Mouse (Mus musculus) kidney, embryonic 16.5 days (tissue): ENCODE data around the gene Cobll1. TPM values are rescaled to one million over a fixed set of nuclear protein-coding genes. Genes with fewer than 3 reads are reported as not detected.

ENCODE experiments used
- ATAC-seq: fragments of 200-750 bp; cut with Nextera tagmentation; 2 replicates; pipeline ENCODE4 v1.8.0; 2017; ENCODE audit warnings: moderate TSS enrichment; ENCODE audit not compliant: low FRiP score, low TSS enrichment
- H3K27ac ChIP-seq: fragments of 300-500 bp; sonication (generic); 2 replicates; pipeline ENCODE4 v1.5.1; 2014; ENCODE audit warnings: low read length
- H3K27me3 ChIP-seq: fragments of 300-500 bp; sonication (generic); 2 replicates; pipeline ENCODE4 v1.6.1; 2014; ENCODE audit warnings: low read length, control low read depth, mixed read lengths; ENCODE audit not compliant: insufficient read depth
- H3K36me3 ChIP-seq: fragments of 300-500 bp; sonication (generic); 2 replicates; pipeline ENCODE4 v1.6.1; 2014; ENCODE audit warnings: low read length, control low read depth, mixed read lengths; ENCODE audit not compliant: insufficient read depth
- H3K4me1 ChIP-seq: fragments of 300-500 bp; sonication (generic); 2 replicates; pipeline ENCODE4 v1.6.1; 2014; ENCODE audit warnings: low read length, control low read depth, mixed read lengths; ENCODE audit not compliant: insufficient read depth
- H3K4me2 ChIP-seq: fragments of 300-500 bp; sonication (generic); replicated peaks from 2 replicates; pipeline ENCODE4 v1.6.1; 2014; ENCODE audit warnings: low read depth, low read length
- H3K4me3 ChIP-seq: fragments of 300-500 bp; sonication (generic); 2 replicates; pipeline ENCODE4 v1.5.1; 2014; ENCODE audit warnings: mild to moderate bottlenecking, low read length
- H3K9ac ChIP-seq: fragments of 300-500 bp; sonication (generic); replicated peaks from 2 replicates; pipeline ENCODE4 v1.6.1; 2014; ENCODE audit warnings: low read length
- H3K9me3 ChIP-seq: fragments of 300-500 bp; sonication (generic); 2 replicates; pipeline ENCODE4 v1.6.1; 2016; ENCODE audit warnings: low read length, control low read depth
- WGBS: fragments of 180-500 bp; shearing (Covaris S2); extraction: QIAGEN DNeasy Blood & Tissue Kit; methylation state at CpG from one replicate; pipeline ENCODE4 v1.1.7; 2014; 5-methylcytosine and 5-hydroxymethylcytosine counted together
- polyA plus RNA-seq: library from polyadenylated mRNA; unstranded; fragments of >200 nt; fragmentation: Nextera tagmentation; extraction: Ambion mirVana; gene quantifications from 2 replicates; pipeline ENCODE4 v1.2.1, GENCODE M21; 2015

Cobll1 gene
- polyA plus RNA-seq, 1 experiment from 2014 or later: 21.2 TPM

DNA sequence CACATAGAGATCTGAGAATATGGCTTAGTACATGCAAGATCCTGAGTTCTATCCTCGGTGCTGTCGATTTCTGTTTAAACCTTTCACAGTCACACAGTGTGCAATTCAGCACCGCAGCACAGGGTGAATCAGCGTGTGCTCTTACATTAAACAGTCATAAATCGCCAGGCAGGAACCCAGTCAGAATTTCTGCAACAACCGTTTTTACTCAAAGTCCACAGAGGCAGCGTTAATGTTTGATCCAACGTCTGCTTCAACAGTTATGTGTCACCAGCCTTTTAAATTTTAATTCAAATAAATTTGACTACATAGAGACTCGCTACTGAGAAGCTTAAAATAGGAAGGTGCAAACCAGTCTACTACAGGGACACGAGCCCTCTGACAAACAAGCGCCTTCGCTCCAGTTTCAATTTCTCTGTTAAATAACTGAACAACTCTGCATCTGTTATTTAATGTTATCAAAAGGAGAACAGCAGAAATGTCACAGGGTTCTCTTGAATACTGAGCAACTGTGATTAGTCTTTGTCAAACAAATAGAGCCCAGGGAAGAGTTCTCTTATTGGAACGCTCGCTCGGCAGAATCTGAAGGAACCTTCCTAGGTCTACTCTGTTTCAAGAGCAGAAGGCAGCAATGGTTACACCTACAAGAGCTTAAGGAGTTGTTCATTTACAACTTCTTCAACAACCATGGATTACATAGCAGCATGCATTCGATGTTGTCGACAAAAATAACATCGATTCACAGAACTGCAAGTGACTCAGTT, 68.3 kb downstream of the Cobll1 start:
- Histone ChIP-seq H3K4me2 (peak overlapping the region; percentile 36), H3K9me3 (no peaks in the 10 kb centered on the region), H3K4me3 (peak overlapping the region; percentile 17; the same call in 1 of the 2 replicates), H3K9ac (no peak overlapping the region), H3K27ac (peak overlapping the region; percentile 79), H3K36me3 (no peaks in the 10 kb centered on the region), H3K27me3 (no peaks in the 10 kb centered on the region), H3K4me1 (peaks cover 21% of the 10 kb centered on the region; the same call in 1 of the 2 replicates)
- ATAC-seq: peak; percentile 50
- 54% methylated on average over 18 of the region's 18 CpGs for WGBS

DNA sequence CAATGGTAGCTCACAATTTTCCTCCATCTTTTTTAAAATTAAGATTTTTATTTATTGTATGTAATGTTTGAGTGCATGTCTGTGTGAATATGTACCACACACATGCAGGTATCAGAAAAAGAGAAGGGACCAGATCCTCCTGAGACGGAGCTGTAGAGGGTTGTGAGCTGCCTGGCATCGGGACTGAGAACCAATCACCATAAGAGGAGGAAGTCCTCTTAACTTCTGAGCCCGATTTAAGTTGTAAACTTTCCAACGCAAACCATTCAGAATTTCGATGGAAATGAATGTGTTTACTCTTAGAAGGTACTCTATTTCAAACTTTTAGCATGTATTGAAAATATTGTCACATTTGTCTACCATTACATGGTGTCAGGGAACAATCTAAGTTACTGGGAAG, 68.9 kb downstream of the Cobll1 start:
- no peak for ATAC-seq
- no peaks in the 10 kb centered on the region for H3K36me3 ChIP-seq
- H3K9me3 ChIP-seq: no peaks in the 10 kb centered on the region
- H3K9ac ChIP-seq: no peak overlapping the region
- peaks cover 21% of the 10 kb centered on the region; the same call in 1 of the 2 replicates for H3K4me1 ChIP-seq
- no peaks in the 10 kb centered on the region for H3K27me3 ChIP-seq
- H3K27ac ChIP-seq: 0 out of 2 replicates have a peak overlapping the region, but pooled peaks have one; percentile 34
- 89% methylated on average over 5 of the region's 5 CpGs for WGBS
- H3K4me3 ChIP-seq: no peak overlapping the region
- H3K4me2 ChIP-seq: no peak overlapping the region

DNA sequence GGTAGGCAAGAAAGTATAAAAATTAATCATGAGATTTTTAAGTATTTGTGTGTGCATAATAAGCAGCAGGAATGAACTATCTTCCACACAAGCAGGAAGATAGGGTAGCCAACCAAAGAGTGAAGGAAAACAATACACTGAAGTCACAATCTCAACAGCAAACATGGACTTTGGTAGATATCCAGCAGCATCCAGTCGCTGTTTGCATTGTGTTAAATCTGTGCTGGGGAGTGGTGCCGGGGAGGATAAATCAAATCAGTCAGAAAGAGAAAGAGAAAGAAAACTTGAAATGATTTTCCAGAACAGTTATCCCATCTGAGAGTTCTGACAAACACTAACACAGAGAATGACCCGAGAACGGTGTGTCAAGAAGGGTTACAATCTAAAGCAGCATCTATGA, 75.2 kb downstream of the Cobll1 start:
- no peak overlapping the region for H3K4me3 ChIP-seq
- H3K36me3 ChIP-seq: no peaks in the 10 kb centered on the region
- no peaks in the 10 kb centered on the region for H3K9me3 ChIP-seq
- H3K27ac ChIP-seq: no peak overlapping the region
- ATAC-seq: no peak
- H3K4me1 ChIP-seq: 0 out of 2 replicates have a peak, but pooled peaks cover 4% of the 10 kb centered on the region
- H3K27me3 ChIP-seq: no peaks in the 10 kb centered on the region
- no peak overlapping the region for H3K9ac ChIP-seq
- H3K4me2 ChIP-seq: no peak overlapping the region
- WGBS: 67% methylated on average over 4 of the region's 4 CpGs

DNA sequence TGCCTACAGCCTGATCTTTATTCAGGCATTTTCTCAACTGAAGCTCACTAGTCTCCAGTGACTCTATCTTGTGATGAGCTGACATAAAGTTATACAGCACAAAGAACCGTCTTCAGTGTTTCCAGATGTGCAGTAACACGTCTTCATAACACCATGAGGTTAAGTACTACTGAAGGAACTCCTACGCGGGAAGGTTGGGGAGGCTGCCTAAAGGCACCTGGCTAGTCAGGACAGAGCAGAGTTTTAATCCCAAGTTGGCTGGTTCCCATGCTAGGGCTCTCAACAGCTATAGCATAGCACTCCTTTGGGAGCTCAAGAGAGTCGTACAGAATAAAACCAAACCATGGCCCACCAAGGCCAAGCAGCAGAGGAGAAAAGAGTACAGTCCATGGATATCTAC, 76.6 kb downstream of the Cobll1 start:
- Histone ChIP-seq H3K36me3 (no peaks in the 10 kb centered on the region), H3K4me1 (peaks cover 9% of the 10 kb centered on the region; the same call in 1 of the 2 replicates), H3K27me3 (no peaks in the 10 kb centered on the region), H3K9ac (no peak overlapping the region), H3K4me3 (no peak overlapping the region), H3K27ac (no peak overlapping the region), H3K9me3 (no peaks in the 10 kb centered on the region), H3K4me2 (no peak overlapping the region)
- 86% methylated on average over 5 of the region's 5 CpGs for WGBS
- no peak for ATAC-seq

DNA sequence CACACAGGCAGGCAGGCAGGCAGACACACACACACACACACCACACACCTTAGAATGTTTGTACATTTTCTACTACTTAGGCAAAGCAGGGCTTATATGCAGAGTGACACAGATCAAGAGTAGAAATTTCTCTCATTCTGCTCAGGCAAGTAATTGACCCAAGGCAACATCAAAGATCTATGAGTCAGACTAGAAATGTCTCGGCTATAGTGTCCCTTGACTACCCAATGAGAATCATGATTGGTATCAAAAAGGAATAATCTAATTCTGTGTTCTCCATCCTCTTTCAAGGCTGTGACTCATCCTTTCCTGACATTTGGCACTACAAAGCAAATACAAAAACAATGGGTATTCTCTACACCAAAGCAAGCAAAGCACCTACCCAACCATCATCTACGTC, 77.5 kb downstream of the Cobll1 start:
- H3K27ac ChIP-seq: no peak overlapping the region
- no peaks in the 10 kb centered on the region for H3K27me3 ChIP-seq
- no peaks in the 10 kb centered on the region for H3K9me3 ChIP-seq
- no peak overlapping the region for H3K9ac ChIP-seq
- H3K4me3 ChIP-seq: no peak overlapping the region
- peaks cover 7% of the 10 kb centered on the region; the same call in 1 of the 2 replicates for H3K4me1 ChIP-seq
- H3K36me3 ChIP-seq: no peaks in the 10 kb centered on the region
- H3K4me2 ChIP-seq: no peak overlapping the region
- no peak for ATAC-seq
- WGBS: 88% methylated on average over 2 of the region's 2 CpGs

DNA sequence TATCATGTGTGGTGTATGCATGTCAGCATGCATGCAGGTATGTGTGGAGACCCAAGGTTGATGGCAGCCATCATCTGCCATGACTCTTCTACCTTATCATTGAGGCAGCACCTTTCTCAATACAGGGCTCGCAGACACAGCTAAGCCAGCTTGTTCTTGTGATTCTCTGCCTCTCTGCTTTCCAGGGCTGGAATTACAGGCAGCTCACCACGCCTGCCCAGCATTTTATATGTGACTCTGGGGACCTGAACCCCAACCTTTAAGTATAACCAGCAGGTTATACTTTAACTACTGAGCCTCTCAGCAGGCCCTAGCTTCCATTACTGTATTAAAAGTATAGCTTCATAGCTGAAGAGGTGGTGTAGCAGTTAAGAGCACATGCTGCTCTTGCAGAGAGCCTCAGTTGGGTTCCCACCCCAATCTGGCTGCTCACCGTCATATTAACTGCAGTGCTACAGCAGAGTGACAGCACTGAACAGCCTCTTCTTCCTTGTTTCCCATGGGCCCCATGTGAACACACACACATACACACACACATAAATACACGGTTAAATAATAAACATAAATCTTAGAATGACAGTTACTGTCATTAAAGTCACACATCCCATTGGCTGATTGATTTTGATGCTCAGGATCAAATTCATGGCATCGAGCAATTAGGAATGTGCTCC, 81.1 kb downstream of the Cobll1 start:
- no peaks in the 10 kb centered on the region for H3K27me3 ChIP-seq
- WGBS: 65% methylated on average over 5 of the region's 5 CpGs
- peak; percentile 63 for ATAC-seq

DNA sequence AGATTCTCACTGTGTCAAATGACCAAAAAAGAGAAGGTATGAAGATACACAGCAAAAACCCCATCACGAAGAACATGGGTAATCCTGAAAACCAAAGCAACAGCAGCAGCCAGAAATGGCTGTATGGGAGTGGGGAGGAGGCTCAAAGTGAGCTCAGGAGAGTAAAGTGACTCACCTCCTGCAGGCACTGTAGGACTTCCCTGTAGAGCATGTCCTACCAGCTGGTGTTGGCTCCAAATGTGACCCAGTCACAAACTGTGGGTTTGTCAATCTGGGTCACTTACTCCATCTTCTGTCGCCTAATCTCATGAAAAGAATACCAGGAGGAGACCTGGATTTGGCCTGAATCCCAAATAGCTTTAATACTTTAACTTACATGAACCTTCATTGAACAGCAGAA, 81.9 kb downstream of the Cobll1 start:
- Histone ChIP-seq H3K4me1 (peaks cover 7% of the 10 kb centered on the region; the same call in 1 of the 2 replicates), H3K27me3 (no peaks in the 10 kb centered on the region), H3K9ac (no peak overlapping the region), H3K27ac (no peak overlapping the region), H3K9me3 (no peaks in the 10 kb centered on the region), H3K4me3 (no peak overlapping the region), H3K4me2 (no peak overlapping the region), H3K36me3 (no peaks in the 10 kb centered on the region)
- no peak for ATAC-seq
- WGBS: 73% methylated on average over 2 of the region's 2 CpGs

More for the DNA sequence above, 81.1 kb downstream of the Cobll1 start:
- Histone ChIP-seq H3K27ac (no peak overlapping the region), H3K4me3 (no peak overlapping the region), H3K9ac (no peak overlapping the region), H3K36me3 (no peaks in the 10 kb centered on the region), H3K4me1 (peaks cover 7% of the 10 kb centered on the region; the same call in 1 of the 2 replicates), H3K9me3 (no peaks in the 10 kb centered on the region), H3K4me2 (no peak overlapping the region)

DNA sequence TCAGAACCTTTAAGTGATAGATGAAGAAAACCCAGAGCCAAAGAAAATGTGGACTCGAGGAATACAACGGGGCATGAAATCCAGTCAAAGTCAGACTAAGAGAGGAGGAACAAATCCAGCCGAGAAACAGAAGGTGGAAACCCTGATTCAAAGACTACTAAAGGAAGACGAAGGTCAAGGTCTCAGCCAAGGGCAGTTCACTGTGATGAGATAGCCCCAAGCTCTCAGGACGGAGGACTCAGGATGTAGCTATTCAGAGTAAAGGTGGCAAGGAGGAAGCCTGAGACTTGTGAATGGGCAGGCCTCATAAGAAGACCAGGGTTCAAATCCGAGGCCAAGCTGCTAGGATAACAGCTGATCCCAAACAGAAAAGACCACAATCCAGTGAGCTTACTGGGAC, 90.3 kb downstream of the Cobll1 start:
- H3K4me2 ChIP-seq: no peak overlapping the region
- H3K27me3 ChIP-seq: no peaks in the 10 kb centered on the region
- H3K27ac ChIP-seq: no peak overlapping the region
- no peak overlapping the region for H3K4me3 ChIP-seq
- peaks cover 14% of the 10 kb centered on the region; the same call in 1 of the 2 replicates for H3K4me1 ChIP-seq
- H3K9ac ChIP-seq: no peak overlapping the region
- ATAC-seq: no peak
- H3K9me3 ChIP-seq: no peaks in the 10 kb centered on the region
- peaks cover 7% of the 10 kb centered on the region for H3K36me3 ChIP-seq
- WGBS: 89% methylated on average over 6 of the region's 6 CpGs

DNA sequence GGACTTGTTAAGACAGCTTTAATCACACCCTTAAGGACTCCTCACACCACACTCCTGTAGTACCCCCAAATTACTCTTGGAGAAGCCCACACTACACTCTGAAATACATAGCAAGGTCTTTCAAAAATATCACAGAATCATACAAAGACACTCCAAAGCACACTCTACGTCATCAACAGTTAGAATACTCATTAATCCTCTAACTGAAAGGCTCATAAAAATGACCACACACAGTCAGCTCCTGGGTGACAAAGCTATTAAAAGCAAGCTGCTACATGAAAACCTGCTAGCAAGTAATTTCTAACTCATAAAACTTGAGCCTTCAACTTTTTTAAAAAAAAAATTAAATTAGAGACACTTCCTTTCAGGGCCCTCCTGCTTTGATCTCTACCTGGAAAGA, 91.8 kb downstream of the Cobll1 start:
- no peaks in the 10 kb centered on the region for H3K27me3 ChIP-seq
- no peak overlapping the region for H3K9ac ChIP-seq
- 30% methylated on average over 1 of the region's 1 CpGs for WGBS
- ATAC-seq: no peak; the same call in 1 of the 2 replicates
- H3K4me2 ChIP-seq: no peak overlapping the region
- no peak overlapping the region for H3K27ac ChIP-seq
- H3K4me1 ChIP-seq: peaks cover 14% of the 10 kb centered on the region; the same call in 1 of the 2 replicates
- H3K4me3 ChIP-seq: no peak overlapping the region
- H3K36me3 ChIP-seq: peaks cover 7% of the 10 kb centered on the region
- no peaks in the 10 kb centered on the region for H3K9me3 ChIP-seq
